Mouse (Mus musculus) left cerebral cortex, adult 2 months (tissue): ENCODE results near the gene Htt. TPM values are rescaled to one million over a fixed set of nuclear protein-coding genes. Genes with fewer than 3 reads are reported as not detected.

ENCODE experiments used
- DNase-seq, 2 experiments: peaks; one replicate each; pipeline ENCODE4 v3.0.0; 2021 to 2022; ENCODE audit warnings: low spot score in 2 of 2, mixed read lengths in 1 of 2; ENCODE audit errors: extremely low spot score in 1 of 2
- H3K27ac ChIP-seq: fragments of 200-600 bp; 2 replicates; pipeline ENCODE4 v1.8.1; 2022
- H3K4me3 ChIP-seq: fragments of 200-600 bp; 2 replicates; pipeline ENCODE4 v1.8.1; 2022
- CTCF ChIP-seq: fragments of 200-600 bp; IDR thresholded peaks from 2 replicates; pipeline ENCODE4 v1.8.1; 2022; ENCODE audit warnings: antibody characterized with exemption, mild to moderate bottlenecking, moderate library complexity
- intact Hi-C: fragments of 180-260 bp; cut with DNase I; formaldehyde crosslinking; loops from one replicate; pipeline ENCODE4 v1.15.1; 2025
- total RNA-seq, 2 experiments: library from RNA; stranded (reverse); gene quantifications; 2 replicates each; pipeline ENCODE4 v1.2.3; 2021

Htt gene
- total RNA-seq, 2 experiments from 2014 or later, result 90.1 to 92.4 TPM

DNA sequence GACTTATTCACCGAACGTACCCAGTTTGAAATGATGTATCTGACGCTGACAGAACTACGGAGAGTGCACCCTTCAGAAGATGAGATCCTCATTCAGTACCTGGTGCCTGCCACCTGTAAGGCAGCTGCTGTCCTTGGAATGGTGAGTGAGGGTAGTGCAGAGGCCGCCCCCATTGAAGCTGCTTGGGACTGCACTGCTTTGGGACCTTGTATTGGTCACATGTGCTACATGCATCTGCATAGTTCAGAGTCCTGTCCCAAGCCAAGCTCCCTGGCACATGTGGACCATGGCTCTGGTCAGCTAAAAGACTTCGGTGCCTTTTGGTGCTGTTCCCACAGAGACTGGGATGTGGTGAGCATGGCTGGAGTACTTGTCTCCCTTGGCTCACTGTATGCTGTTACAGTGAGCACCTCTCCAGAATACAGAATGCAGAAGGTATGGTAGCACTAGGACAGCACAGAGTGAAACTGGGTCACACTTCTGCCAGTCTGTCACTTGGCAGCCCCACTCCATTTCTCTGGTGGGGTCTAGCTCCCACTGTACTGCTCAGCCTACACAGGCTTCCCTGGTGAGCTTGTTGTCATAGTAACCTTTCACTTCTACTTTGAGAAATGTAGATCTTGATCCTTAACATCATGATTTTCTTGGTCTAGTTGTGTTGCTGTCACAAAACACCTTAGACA lies 138.4 kb downstream of the Htt start:
- no peak for DNase-seq
- intact Hi-C loops, result no loop called here
- Histone ChIP-seq H3K27ac (no peak overlapping the region), H3K4me3 (no peak overlapping the region)
- no peak for TF ChIP-seq CTCF

- Histone ChIP-seq H3K4me3 (no peak overlapping the region), H3K27ac (no peak overlapping the region)
- TF ChIP-seq CTCF, result no peak
- DNase-seq, result no peak
- intact Hi-C loops, result no loop called here
Observed at GRCm38 (mm10) chr5:34902371-34902770, 140.8 kb downstream of the Htt start.

DNA sequence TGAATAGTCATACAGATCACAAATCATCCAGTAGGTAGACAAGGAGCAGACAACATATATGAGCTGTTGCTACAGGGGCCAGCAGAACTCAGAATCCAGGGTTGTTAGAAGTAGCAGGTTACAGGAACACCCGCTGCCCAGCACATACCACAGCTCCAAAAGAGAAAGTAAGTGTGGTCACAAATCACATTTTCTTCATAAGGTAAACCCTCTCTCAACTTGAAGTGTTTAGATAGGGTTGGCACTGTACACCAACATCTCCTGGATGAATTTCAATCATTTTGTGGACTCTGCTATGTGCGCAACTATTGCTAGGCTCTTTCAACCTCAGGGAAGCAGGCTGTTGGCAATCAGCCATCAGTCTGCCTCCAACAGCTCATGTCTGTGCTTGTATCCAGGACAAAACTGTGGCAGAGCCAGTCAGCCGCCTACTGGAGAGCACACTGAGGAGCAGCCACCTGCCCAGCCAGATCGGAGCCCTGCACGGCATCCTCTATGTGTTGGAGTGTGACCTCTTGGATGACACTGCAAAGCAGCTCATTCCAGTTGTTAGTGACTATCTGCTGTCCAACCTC lies 141.4 kb downstream of the Htt start:
- Histone ChIP-seq H3K27ac (no peak overlapping the region), H3K4me3 (no peak overlapping the region)
- DNase-seq, result peak in 1 of 2 experiments; percentile 33
- peak; percentile 31 for TF ChIP-seq CTCF
- intact Hi-C loops, result no loop called here

GRCm38 (mm10) chr5:34904412-34904811 lies 142.9 kb downstream of the Htt start:
- TF ChIP-seq CTCF, result no peak

DNA sequence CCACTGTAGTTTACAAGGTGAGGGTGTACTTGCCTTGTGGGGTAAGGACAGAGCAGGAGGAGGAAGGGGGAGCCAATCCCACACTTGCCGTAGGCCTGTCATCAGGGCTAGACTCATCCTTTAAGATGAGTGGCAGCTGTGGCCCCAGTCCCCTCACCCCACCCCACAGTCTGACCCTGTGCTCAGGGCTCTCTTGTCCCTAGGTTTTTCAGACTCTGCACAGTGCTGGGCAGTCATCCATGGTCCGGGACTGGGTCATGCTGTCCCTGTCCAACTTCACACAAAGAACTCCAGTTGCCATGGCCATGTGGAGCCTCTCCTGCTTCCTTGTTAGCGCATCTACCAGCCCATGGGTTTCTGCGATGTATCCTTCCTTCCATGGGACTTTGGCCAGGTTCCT lies 145.7 kb downstream of the Htt start:
- TF ChIP-seq CTCF, result no peak
- intact Hi-C loops, result no loop called here
- Histone ChIP-seq H3K27ac (no peak overlapping the region), H3K4me3 (no peak overlapping the region)
- DNase-seq, result no peak

More at GRCm38 (mm10) chr5:34904412-34904811, 142.9 kb downstream of the Htt start:
- Histone ChIP-seq H3K4me3 (no peak overlapping the region), H3K27ac (no peak overlapping the region)
- DNase-seq, result no peak
- intact Hi-C loops, result no loop called here

- no peak within 1 kb of the TSS for H3K27ac ChIP-seq
- no peak within 1 kb of the TSS for H3K4me3 ChIP-seq
- intact Hi-C loops, result no loop called here
- DNase-seq, result no peak
- no peak for TF ChIP-seq CTCF
Observed at GRCm38 (mm10) chr5:34907910-34908725, 146.6 kb downstream of the Htt start, which contains the start of gene Msantd1. Msantd1 (plus strand) TSS chr5:34908012.

GRCm38 (mm10) chr5:34908726-34909633 lies 147.4 kb downstream of the Htt start:
- H3K4me3 ChIP-seq, result no peak overlapping the region
- no peak for TF ChIP-seq CTCF
- intact Hi-C loops, result no loop called here
- DNase-seq, result no peak
- no peak overlapping the region for H3K27ac ChIP-seq

DNA sequence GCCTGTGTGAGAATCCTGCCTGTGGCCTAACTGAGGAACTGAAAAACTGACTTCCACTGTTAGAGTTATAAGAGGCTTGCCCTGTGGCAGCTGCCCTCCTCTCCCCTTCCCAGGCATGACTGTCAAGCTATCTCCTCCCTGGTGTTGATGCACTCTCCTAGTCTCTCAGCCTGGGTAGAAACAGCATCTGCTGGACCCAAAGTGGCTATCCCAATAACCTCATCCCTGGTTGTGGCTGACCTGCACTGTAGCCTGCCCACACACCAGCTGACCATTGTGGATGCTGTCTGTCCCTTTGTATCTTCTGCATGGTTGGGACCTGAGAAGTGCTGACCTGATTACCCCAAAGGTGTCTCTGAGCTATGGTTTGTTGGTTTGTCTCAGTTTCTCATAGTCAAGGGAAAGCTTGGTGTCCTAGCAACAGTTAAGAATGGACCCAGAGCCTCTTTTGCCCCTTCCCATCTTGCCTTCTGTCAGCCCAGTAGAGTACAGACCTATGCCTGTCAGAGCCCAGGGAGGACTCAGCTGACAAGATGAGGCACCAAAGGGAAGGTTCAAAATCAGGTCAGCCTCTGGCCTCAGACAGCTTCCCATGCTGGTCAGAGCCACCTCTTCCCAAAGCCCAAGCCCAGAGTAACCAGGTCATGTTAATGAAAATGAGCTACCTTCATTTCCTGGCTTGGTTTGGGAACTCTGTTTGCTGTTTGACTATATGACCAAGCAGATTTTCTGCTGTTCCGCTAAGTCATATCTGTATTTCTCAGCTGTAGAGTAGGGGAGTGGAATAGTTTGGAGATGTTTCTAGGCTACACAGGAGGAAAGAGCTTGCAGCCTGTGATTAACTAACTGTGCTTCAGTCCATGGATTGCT lies 148.3 kb downstream of the Htt start:
- no peak for TF ChIP-seq CTCF
- intact Hi-C loops, result no loop called here
- no peak overlapping the region for H3K27ac ChIP-seq
- DNase-seq, result no peak
- H3K4me3 ChIP-seq, result no peak overlapping the region

DNA sequence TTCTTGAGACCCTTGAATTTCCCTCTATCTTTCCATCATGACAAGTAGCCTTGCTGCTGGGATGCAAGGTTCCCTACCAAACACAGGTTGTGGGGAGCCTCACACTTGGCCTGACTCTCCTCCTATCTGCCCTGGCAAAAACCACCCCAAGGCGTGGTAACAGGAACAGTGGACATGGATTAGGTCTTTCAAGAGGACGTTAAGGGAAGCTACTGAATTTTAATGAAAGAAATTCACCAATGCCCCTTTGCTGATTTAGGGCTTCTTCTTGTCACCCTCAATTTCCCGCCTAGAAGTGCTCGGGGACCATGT lies 148.9 kb downstream of the Htt start:
- Histone ChIP-seq H3K27ac (no peak overlapping the region), H3K4me3 (no peak overlapping the region)
- intact Hi-C loops, result no loop called here
- TF ChIP-seq CTCF, result no peak
- no peak for DNase-seq

- intact Hi-C loops, result loop anchor here (1.0 to 5.0 kb wide), 3 partner anchors 70 to 128 kb away; no protein-coding TSS in a partner anchor
- peak; percentile 97 for TF ChIP-seq CTCF
- H3K4me3 ChIP-seq, result no peak overlapping the region
- DNase-seq, result peak; percentile 73 to 75
- H3K27ac ChIP-seq, result peak overlapping the region; percentile 20; the same call in 1 of the 2 replicates
Observed at GRCm38 (mm10) chr5:34915801-34916200, 154.3 kb downstream of the Htt start.
